In genomic region chr2:51148975-51149374, GRCm38 (mm10) we compare ENCODE assay signal across 8 mouse cellular contexts. TPM values are rescaled to one million over a fixed set of nuclear protein-coding genes. Genes with fewer than 3 reads are reported as not detected.
A peak's percentile ranks its signal among the peaks of the same experiment; 100 is the strongest.
DNase-seq lines count a peak whose midpoint lies in the region; ATAC-seq lines count a peak whose summit lies in the region.

TSS of gene Rnd3 (minus strand) at chr2:51149111.

- peak within 1 kb of the TSS; percentile 94 for H3K27ac ChIP-seq in intestine, embryonic 16.5 days (ENCODE audit: low read length)

- peak; percentile 83 for ATAC-seq in intestine, embryonic 16.5 days

- intact Hi-C loops in gastrocnemius, postnatal 36 days (cut with DNase I), result loop anchor here (5.0 kb wide), 1 partner anchor 842 kb away; no protein-coding TSS in a partner anchor
- intact Hi-C loops in left cerebral cortex, postnatal 25 days (cut with DNase I), result loop anchor here (1.0 to 10.0 kb wide), 6 partner anchors 178 to 843 kb away; no protein-coding TSS in a partner anchor

- H3K27me3 ChIP-seq in intestine, embryonic 16.5 days (replicated peaks; ENCODE audit: control insufficient read depth, insufficient read depth, low read length), result no peaks in the 10 kb centered on the region

- H3K9me3 ChIP-seq in intestine, embryonic 16.5 days (ENCODE audit: control insufficient read depth, low read length), result no peaks in the 10 kb centered on the region

- peak within 1 kb of the TSS; percentile 96 for H3K9ac ChIP-seq in intestine, embryonic 16.5 days (ENCODE audit: low read depth, low read length)

- peaks cover 13% of the 10 kb centered on the region for H3K4me1 ChIP-seq in intestine, embryonic 16.5 days (ENCODE audit: control insufficient read depth, insufficient read depth, low read length)

- peak within 1 kb of the TSS; percentile 96 for H3K4me3 ChIP-seq in intestine, embryonic 16.5 days (ENCODE audit: low read length)

- under 1% methylated on average over 25 of the region's 25 CpGs for WGBS in intestine, embryonic 16.5 days

- no peaks in the 10 kb centered on the region for H3K36me3 ChIP-seq in intestine, embryonic 16.5 days (ENCODE audit: control insufficient read depth, insufficient read depth, low read length)

- peak; percentile 97 for DNase-seq in adrenal gland, adult 2 months
- peak; percentile 99 for DNase-seq in embryo, embryonic 10.5 days (ENCODE audit: low spot score)
- DNase-seq in gastrocnemius, postnatal 36 days, result peak; percentile 94 to 96
- DNase-seq in left cerebral cortex, postnatal 25 days (ENCODE audit: low spot score in 2 of 2), result peak; percentile 87 to 97
- DNase-seq in mesoderm, embryonic 11.5 days (ENCODE audit: low read depth, low spot score), result peak; percentile 98
- peak; percentile 89 for DNase-seq in right cerebral cortex, postnatal 25 days
- peak; percentile 95 to 97 for DNase-seq in urinary bladder, postnatal 36 days (ENCODE audit: low spot score in 2 of 2)

- peak within 1 kb of the TSS; percentile 51 for H3K4me2 ChIP-seq in intestine, embryonic 16.5 days (ENCODE audit: low read depth, low read length)

RNA-seq across cellular contexts. Expression of gene Rnd3, which starts in this region (rescaled TPM):
- 10 to 100 TPM; 36.7 to 36.9 TPM for total RNA-seq in adrenal gland, adult 2 months (2021)
- polyA plus RNA-seq in adrenal gland, adult 2 months (2012; rRNA removed), result 0.57 and 0.83 TPM in 2 replicates
- total RNA-seq in gastrocnemius, postnatal 36 days (2021), result 1 to 10 TPM; 6.5 to 9.0 TPM
- polyA plus RNA-seq in intestine, embryonic 16.5 days (2015; fragmentation: Nextera tagmentation; extraction: Ambion mirVana), result 49.5 and 53.8 TPM in 2 replicates
- 10 to 100 TPM; 16.6 to 21.8 TPM for total RNA-seq in left cerebral cortex, postnatal 25 days (2021)

Comparison
In these comparisons a context has a peak if more than half of its experiments do, and no peak if none do; other contexts are left out.
1. Peak in every context shown above with its lines: DNase-seq, ATAC-seq, H3K4me3 ChIP-seq and H3K27ac ChIP-seq.
2. RNA of gene Rnd3 (polyA plus RNA-seq): 49.5 to 53.8 TPM in intestine, embryonic 16.5 days; 0.57 to 0.83 TPM in adrenal gland, adult 2 months; every median in the first group is over 10 times any median in the second.